Mouse (Mus musculus) adrenal gland, adult 10 weeks (tissue): Measurements from ENCODE around the gene Hist1h2ad. TPM values are rescaled to one million over a fixed set of nuclear protein-coding genes. Genes with fewer than 3 reads are reported as not detected.

Experiments
- polyA plus RNA-seq: library from polyadenylated mRNA; stranded (reverse); fragments of 350-450 nt; fragmentation: Illumina TruSeq; extraction: RNeasy Lipid Tissue Mini Kit (QIAGEN cat#74804); gene quantifications from one replicate; pipeline ENCODE4 v1.2.3, GENCODE M21; 2014; ENCODE audit warnings: low read depth, low replicate concordance

Gene Hist1h2ad
- not detected for polyA plus RNA-seq

GRCm38 (mm10) chr13:23573898-23574524 lies at the start of gene Hist1h2ad, which contains the start of gene Hist1h2bf:
Hist1h2ad (plus strand) TSS chr13:23574381.
Hist1h2bf (minus strand) TSS chr13:23574196.

GRCm38 (mm10) chr13:23530901-23531875 lies 43.0 kb upstream of the Hist1h2ad start, which contains the start of gene Hist1h4h:
Hist1h4h (plus strand) TSS chr13:23531050.

GRCm38 (mm10) chr13:23533560-23534367 lies 40.4 kb upstream of the Hist1h2ad start, which contains the start of gene Hist1h2af:
Hist1h2af (plus strand) TSS chr13:23533906.

GRCm38 (mm10) chr13:23535137-23536075 lies 38.8 kb upstream of the Hist1h2ad start, which contains the start of gene Hist1h3g:
Hist1h3g (plus strand) TSS chr13:23535422.

GRCm38 (mm10) chr13:23542999-23543607 lies 31.1 kb upstream of the Hist1h2ad start, which contains the start of gene Hist1h2bh:
Hist1h2bh (minus strand) TSS chr13:23543392.

GRCm38 (mm10) chr13:23543965-23544786 lies 30.0 kb upstream of the Hist1h2ad start, which contains the start of gene Hist1h3f:
Hist1h3f (plus strand) TSS chr13:23544052.

GRCm38 (mm10) chr13:23551146-23551834 lies 22.9 kb upstream of the Hist1h2ad start, which contains the start of gene Hist1h4f:
Hist1h4f (minus strand) TSS chr13:23551648.

GRCm38 (mm10) chr13:23552962-23553361 lies 21.2 kb upstream of the Hist1h2ad start, which contains the start of gene Hist1h1d:
Hist1h1d (plus strand) TSS chr13:23553262.

GRCm38 (mm10) chr13:23561883-23562659 lies 12.1 kb upstream of the Hist1h2ad start, which contains the start of gene Hist1h3e:
Hist1h3e (minus strand) TSS chr13:23562369.

GRCm38 (mm10) chr13:23571022-23571503 lies 3.1 kb upstream of the Hist1h2ad start, which contains the start of the genes Hist1h2ae and Hist1h2bg:
Hist1h2ae (minus strand) TSS chr13:23571220.
Hist1h2bg (plus strand) TSS chr13:23571396.

GRCm38 (mm10) chr13:23575271-23575851 lies 1.2 kb downstream of the Hist1h2ad start, which contains the start of gene Hist1h3d:
Hist1h3d (plus strand) TSS chr13:23575763.

GRCm38 (mm10) chr13:23581408-23582218 lies 7.4 kb downstream of the Hist1h2ad start, which contains the start of gene Hist1h4d:
Hist1h4d (plus strand) TSS chr13:23581598.

GRCm38 (mm10) chr13:23620733-23621531 lies 46.8 kb downstream of the Hist1h2ad start, which contains the start of gene Hist1h2be:
Hist1h2be (minus strand) TSS chr13:23621124.

GRCm38 (mm10) chr13:23622175-23622671 lies 48.0 kb downstream of the Hist1h2ad start, which contains the start of gene Hist1h1e:
Hist1h1e (minus strand) TSS chr13:23622558.

